Mouse (Mus musculus): ENCODE measurements around the gene Emilin2.

- TF ChIP-seq CTCF (conservative IDR thresholded peaks at IDR 0.05; ENCODE audit: insufficient read depth, insufficient read length, low read depth, low read length) (no peak), POLR2A (IDR thresholded peaks at IDR 0.05; ENCODE audit: low read depth, low read length) (no peak)
These were observed 107.6 kb downstream of the Emilin2 start for GRCm38 (mm10) chr17:71203998-71204808.

All from kidney, adult 2 months (tissue).